In the genomic region with DNA sequence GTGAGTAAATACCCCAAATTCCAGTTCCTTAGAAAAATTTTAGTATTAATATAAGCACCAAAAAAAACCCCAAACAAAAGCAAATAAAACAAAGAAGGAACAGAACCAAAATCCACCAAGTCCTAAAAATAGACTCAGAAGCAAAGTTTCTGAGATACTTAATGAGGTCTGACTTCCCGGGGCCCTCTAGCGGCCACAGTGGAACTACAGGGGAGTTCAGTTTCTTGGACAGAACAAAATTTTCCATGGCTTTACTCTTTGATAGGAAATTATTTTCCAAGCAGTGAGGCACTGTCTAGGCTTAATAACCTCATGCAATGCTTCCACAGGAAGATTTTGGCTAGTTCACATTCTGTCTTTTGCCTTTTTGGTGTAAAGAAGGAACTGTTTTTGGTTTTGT, we compare ENCODE assay signal across 8 mouse cellular contexts. TPM values are rescaled to one million over a fixed set of nuclear protein-coding genes. Genes with fewer than 3 reads are reported as not detected.
A peak's percentile ranks its signal among the peaks of the same experiment; 100 is the strongest.
DNase-seq lines count a peak whose midpoint lies in the region; ATAC-seq lines count a peak whose summit lies in the region.

No protein-coding gene starts in this region.

- H3K27me3 ChIP-seq in heart, embryonic 11.5 days (ENCODE audit: control insufficient read depth, insufficient read depth, low read length), result no peaks in the 10 kb centered on the region

- no peaks in the 10 kb centered on the region for H3K36me3 ChIP-seq in heart, embryonic 11.5 days (ENCODE audit: control insufficient read depth, insufficient read depth, low read length)

- 0% methylated on average over 2 of the region's 2 CpGs for WGBS in heart, embryonic 11.5 days (ENCODE audit: insufficient replicate concordance)

- no peaks in the 10 kb centered on the region for H3K4me1 ChIP-seq in heart, embryonic 11.5 days (ENCODE audit: control insufficient read depth, insufficient read depth, low read length)

- H3K27ac ChIP-seq in heart, embryonic 11.5 days (ENCODE audit: low read depth, low read length), result no peak overlapping the region

- DNase-seq in heart, adult 11 months, result peak; percentile 93
- DNase-seq in Muller cell, postnatal 12 days (ENCODE audit: inconsistent ontology term), result peak; percentile 60
- DNase-seq in cerebellum, adult 8-10 months, result peak; percentile 60
- DNase-seq in gastrocnemius, postnatal 14 days, result peak; percentile 82
- peak; percentile 14 to 76 for DNase-seq in layer of hippocampus, adult 8-10 months (ENCODE audit: low spot score in 2 of 2)
- peak; percentile 32 to 67 for DNase-seq in spleen, postnatal 36 days (ENCODE audit: low spot score in 2 of 2)

- no peaks in the 10 kb centered on the region for H3K9me3 ChIP-seq in heart, embryonic 11.5 days (replicated peaks; ENCODE audit: control insufficient read depth, low read length)

- ATAC-seq in heart, embryonic 11.5 days (replicated peaks; ENCODE audit: insufficient number of reproducible peaks, low FRiP score, low TSS enrichment), result no peak
- peak; percentile 71 for ATAC-seq in megakaryocyte, adult 5-6 weeks (ENCODE audit: poor library complexity, severe bottlenecking)

- no peak overlapping the region for H3K9ac ChIP-seq in heart, embryonic 11.5 days (ENCODE audit: low read depth, low read length)

- no peak overlapping the region for H3K4me3 ChIP-seq in heart, embryonic 11.5 days (ENCODE audit: low read depth, low read length)

- no peak overlapping the region for H3K4me2 ChIP-seq in heart, embryonic 11.5 days

- intact Hi-C loops in gastrocnemius, postnatal 14 days (cut with DNase I; ENCODE audit: low total_unique reads), result no loop called here

RNA-seq across cellular contexts. Expression of a gene that starts 12.2 kb away (rescaled TPM):
- polyA plus RNA-seq in heart, embryonic 11.5 days (2014; fragmentation: Nextera tagmentation; extraction: Ambion mirVana), result 0.13 and 0.20 TPM in 2 replicates
- total RNA-seq in gastrocnemius, postnatal 14 days (2021), result 1 to 10 TPM; 1.4 to 1.5 TPM
- total RNA-seq in layer of hippocampus, adult 8-10 months (2022), result 1 to 10 TPM in 2 of 4 experiments, under 1 TPM in 2; 0.35 to 3.1 (median 0.83) TPM
- 7.7 and 9.2 TPM in 2 replicates for total RNA-seq in megakaryocyte, adult 5-6 weeks (2015)
- 9.3 and 10.2 TPM in 2 replicates for total RNA-seq in megakaryocyte, adult 5-6 weeks (2017)

RNA-seq across cellular contexts. Expression of a gene that starts 24.9 kb away (rescaled TPM):
- 9.1 and 9.3 TPM in 2 replicates for polyA plus RNA-seq in heart, embryonic 11.5 days (2014; fragmentation: Nextera tagmentation; extraction: Ambion mirVana)
- total RNA-seq in gastrocnemius, postnatal 14 days (2021), result 1 to 10 TPM; 2.9 to 3.0 TPM
- total RNA-seq in layer of hippocampus, adult 8-10 months (2022), result 10 to 100 TPM; 16.0 to 19.1 (median 16.3) TPM
- total RNA-seq in megakaryocyte, adult 5-6 weeks (2015), result 88.4 and 109 TPM in 2 replicates
- total RNA-seq in megakaryocyte, adult 5-6 weeks (2017), result 52.7 and 57.5 TPM in 2 replicates

RNA-seq across cellular contexts. Expression of a gene that starts 29.0 kb away (rescaled TPM):
- 4.6 and 7.4 TPM in 2 replicates for polyA plus RNA-seq in heart, embryonic 11.5 days (2014; fragmentation: Nextera tagmentation; extraction: Ambion mirVana)
- 10 to 100 TPM; 18.7 to 22.9 TPM for total RNA-seq in gastrocnemius, postnatal 14 days (2021)
- 10 to 100 TPM; 20.4 to 28.1 (median 25.5) TPM for total RNA-seq in layer of hippocampus, adult 8-10 months (2022)
- total RNA-seq in megakaryocyte, adult 5-6 weeks (2015), result 36.3 and 38.3 TPM in 2 replicates
- total RNA-seq in megakaryocyte, adult 5-6 weeks (2017), result 35.8 and 36.1 TPM in 2 replicates

Comparison
In these comparisons a context has a peak if more than half of its experiments do, and no peak if none do; other contexts are left out.
1. RNA of a gene that starts 24.9 kb away (total RNA-seq): 52.7 to 109 TPM in megakaryocyte, adult 5-6 weeks and 16.0 to 19.1 TPM in layer of hippocampus, adult 8-10 months; 2.9 to 3.0 TPM in gastrocnemius, postnatal 14 days; every median in the first group is over 4 times any median in the second.
2. Peak in every context shown above with its lines, with median percentiles within 50 percentile points of each other: DNase-seq.